13 mouse cellular contexts compared by ENCODE assay signal in genomic region chr5:112791792-112792780, GRCm38 (mm10).
DNase-seq lines count a peak whose midpoint lies in the region; ATAC-seq and TF ChIP-seq lines count a peak whose summit lies in the region.
"Had no signal": no experiment of that assay in that cellular context is flagged by ENCODE, and none has a peak within 500 bp of the region (broad histone marks: within the 10 kb centered on the region; RNA-seq: fewer than 3 reads in every experiment).

No protein-coding gene starts in this region.

- DNase-seq in forebrain, postnatal 0 days, result no peak
- no peak for DNase-seq in forebrain, embryonic 11.5 days (ENCODE audit: low spot score)
- DNase-seq in layer of hippocampus, adult 2 months (ENCODE audit: low spot score in 2 of 2), result no peak
- no peak for DNase-seq in layer of hippocampus, postnatal 14 days (ENCODE audit: low spot score in 2 of 2)
- peak; percentile 5 for DNase-seq in 416B (ENCODE audit: low read depth)
- peak; percentile 14 for DNase-seq in heart, adult 8-10 months (ENCODE audit: low spot score)
- no peak for DNase-seq in left cerebral cortex, adult 11 months (ENCODE audit: low spot score)
- DNase-seq in cerebellum, postnatal 36 days, result no peak
- DNase-seq: adrenal gland, adult 2 months; cerebellum, adult 11 months; layer of hippocampus, postnatal 36 days had no signal

- peak; percentile 36; the same call in 1 of the 2 replicates for TF ChIP-seq CTCF in forebrain, postnatal 0 days (IDR thresholded peaks at IDR 0.05; ENCODE audit: low read depth)
- TF ChIP-seq CTCF in layer of hippocampus, adult 2 months (conservative IDR thresholded peaks at IDR 0.05), result peak; percentile 37

- no peaks in the 10 kb centered on the region for H3K9me3 ChIP-seq in forebrain, postnatal 0 days (ENCODE audit: low read length)
- H3K9me3 ChIP-seq in forebrain, embryonic 11.5 days (ENCODE audit: control insufficient read depth, low read length), result no peaks in the 10 kb centered on the region

- no peak overlapping the region for H3K4me2 ChIP-seq in forebrain, postnatal 0 days (ENCODE audit: low read depth)
- H3K4me2 ChIP-seq in forebrain, embryonic 11.5 days (ENCODE audit: low read depth, low read length, severe bottlenecking), result no peak overlapping the region

- no peaks in the 10 kb centered on the region for H3K4me1 ChIP-seq in forebrain, postnatal 0 days (ENCODE audit: insufficient read depth)
- no peaks in the 10 kb centered on the region for H3K4me1 ChIP-seq in forebrain, embryonic 11.5 days (replicated peaks; ENCODE audit: control insufficient read depth, insufficient read depth, low read length)

- no peaks in the 10 kb centered on the region for H3K36me3 ChIP-seq in forebrain, postnatal 0 days (ENCODE audit: insufficient read depth)
- no peaks in the 10 kb centered on the region for H3K36me3 ChIP-seq in forebrain, embryonic 11.5 days (ENCODE audit: control insufficient read depth, insufficient read depth, low read length)

- 82% methylated on average over 15 of the region's 15 CpGs for WGBS in forebrain, postnatal 0 days
- WGBS in forebrain, embryonic 11.5 days, result 78% methylated on average over 15 of the region's 15 CpGs

- no peaks in the 10 kb centered on the region for H3K27me3 ChIP-seq in forebrain, postnatal 0 days (ENCODE audit: insufficient read depth, low read length)
- no peaks in the 10 kb centered on the region for H3K27me3 ChIP-seq in forebrain, embryonic 11.5 days (ENCODE audit: control insufficient read depth, insufficient read depth, low read length)

- peak; percentile 47; the same call in 1 of the 2 replicates for ATAC-seq in forebrain, postnatal 0 days
- no peak for ATAC-seq in forebrain, embryonic 11.5 days (replicated peaks; ENCODE audit: low FRiP score)

- H3K27ac ChIP-seq in forebrain, postnatal 0 days (ENCODE audit: low read depth, low read length), result no peak overlapping the region
- H3K27ac ChIP-seq in forebrain, embryonic 11.5 days (ENCODE audit: low read depth, low read length), result no peak overlapping the region
- no peak overlapping the region for H3K27ac ChIP-seq in layer of hippocampus, adult 2 months
- H3K27ac ChIP-seq: macrophage had no signal

- no peak overlapping the region for H3K4me3 ChIP-seq in forebrain, postnatal 0 days (ENCODE audit: low read depth, low read length)
- no peak overlapping the region for H3K4me3 ChIP-seq in forebrain, embryonic 11.5 days (ENCODE audit: low read depth, low read length)
- no peak overlapping the region for H3K4me3 ChIP-seq in layer of hippocampus, adult 2 months
- H3K4me3 ChIP-seq: myocyte had no signal

- no peak overlapping the region for H3K9ac ChIP-seq in forebrain, postnatal 0 days
- no peak overlapping the region for H3K9ac ChIP-seq in forebrain, embryonic 11.5 days (ENCODE audit: low read length)

Comparison
In these comparisons a context has a peak if more than half of its experiments do, and no peak if none do; other contexts are left out.
1. DNase-seq: peak in 416B (single experiment) and heart, adult 8-10 months (single experiment); none in forebrain, postnatal 0 days (single experiment), forebrain, embryonic 11.5 days (single experiment), layer of hippocampus, adult 2 months (0 of 2), layer of hippocampus, postnatal 14 days (0 of 2), left cerebral cortex, adult 11 months (single experiment) and cerebellum, postnatal 36 days (0 of 2).